Mouse (Mus musculus): Measurements from ENCODE around the gene Otud3. TPM values are rescaled to one million over a fixed set of nuclear protein-coding genes. Genes with fewer than 3 reads are reported as not detected.
"Not testable (repeated sequence)": the region's sequence is repeated elsewhere in the genome, so short reads cannot be mapped to it uniquely, and the experiment has no call there.

The Otud3 gene
- polyA plus RNA-seq, 1 experiment from 2014 or later = 2.3 TPM

DNA sequence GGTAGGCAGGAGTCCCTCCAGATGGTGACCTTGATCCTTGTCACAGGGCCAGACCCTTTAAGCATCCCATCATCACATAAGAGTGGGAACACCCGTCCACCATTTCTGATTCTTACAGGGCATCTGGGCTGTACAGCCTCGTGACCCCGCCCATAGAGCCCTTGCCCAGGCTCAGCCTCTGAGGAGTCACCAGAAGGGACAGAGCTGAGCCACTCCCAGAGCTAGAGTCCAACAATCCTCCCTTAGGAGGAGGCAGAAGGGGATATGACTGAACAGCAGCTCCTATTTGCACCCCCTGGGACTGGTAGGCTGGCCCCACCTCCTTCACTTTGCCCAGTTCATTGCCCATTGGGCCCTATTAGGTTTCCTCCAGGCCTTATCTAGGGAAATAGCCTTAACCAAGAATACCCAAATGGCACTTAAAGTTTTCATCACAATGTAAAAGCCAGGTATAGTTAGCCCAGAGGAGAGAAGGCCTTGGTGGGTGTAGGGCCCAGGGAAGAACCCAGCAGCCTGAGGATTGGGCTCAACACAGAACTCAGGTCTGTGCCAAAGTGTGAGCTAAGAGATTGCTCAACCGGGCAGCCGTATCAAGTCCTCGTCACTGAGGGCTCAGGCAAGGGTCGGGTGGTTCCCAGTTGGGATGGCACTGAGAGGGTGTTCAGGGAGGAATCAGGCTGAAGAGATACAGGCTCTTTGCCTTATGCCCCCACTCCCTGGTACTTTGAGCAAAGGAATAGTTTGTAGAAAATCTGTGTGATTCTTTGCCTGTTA, 32.7 kb downstream of the Otud3 start:
- peaks cover 4% of the 10 kb centered on the region; the same call in 1 of the 2 replicates for H3K4me1 ChIP-seq (ENCODE audit: control insufficient read depth, insufficient read depth, low read length)
- H3K4me2 ChIP-seq (ENCODE audit: low read length) = no peak overlapping the region
- no peak overlapping the region for H3K27ac ChIP-seq (ENCODE audit: low read length)
- H3K36me3 ChIP-seq (ENCODE audit: control insufficient read depth, insufficient read depth, low read length) = no peaks in the 10 kb centered on the region
- no peaks in the 10 kb centered on the region; the same call in 1 of the 2 replicates for H3K27me3 ChIP-seq (ENCODE audit: control insufficient read depth, insufficient read depth, low read depth, low read length)
- H3K4me3 ChIP-seq (ENCODE audit: low read depth, low read length) = no peak overlapping the region
- ATAC-seq = no peak
- H3K9ac ChIP-seq (ENCODE audit: low read depth, low read length) = no peak overlapping the region
- WGBS = 86% methylated on average over 7 of the region's 7 CpGs
- H3K9me3 ChIP-seq (replicated peaks; ENCODE audit: control insufficient read depth, low read length, poor library complexity, severe bottlenecking) = no peaks in the 10 kb centered on the region

DNA sequence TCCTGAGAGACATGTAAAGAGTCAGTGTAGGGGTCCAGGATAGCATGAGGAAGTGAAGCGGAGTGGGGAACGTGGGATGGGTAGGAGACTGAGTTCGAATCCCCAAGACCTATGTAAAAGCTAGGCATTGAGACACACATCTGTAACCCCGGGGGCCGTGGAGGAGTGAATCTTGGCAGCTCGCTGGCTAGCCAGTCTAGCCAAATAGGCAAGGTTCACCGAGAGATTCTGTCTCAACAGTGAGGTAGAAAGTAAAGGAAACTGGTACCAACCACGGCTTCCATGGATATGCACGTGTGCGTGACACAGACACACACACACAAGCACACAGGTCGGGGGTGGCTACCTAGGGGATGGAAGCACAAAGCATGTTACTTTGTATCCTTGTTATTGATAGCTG, 33.9 kb downstream of the Otud3 start:
- H3K27me3 ChIP-seq (ENCODE audit: control insufficient read depth, insufficient read depth, low read depth, low read length) = no peaks in the 10 kb centered on the region; the same call in 1 of the 2 replicates
- no peak overlapping the region for H3K4me3 ChIP-seq (ENCODE audit: low read depth, low read length)
- no peaks in the 10 kb centered on the region for H3K9me3 ChIP-seq (replicated peaks; ENCODE audit: control insufficient read depth, low read length, poor library complexity, severe bottlenecking)
- no peak overlapping the region for H3K9ac ChIP-seq (ENCODE audit: low read depth, low read length)
- no peak overlapping the region for H3K4me2 ChIP-seq (ENCODE audit: low read length)
- H3K27ac ChIP-seq (ENCODE audit: low read length) = no peak overlapping the region
- no peaks in the 10 kb centered on the region for H3K36me3 ChIP-seq (ENCODE audit: control insufficient read depth, insufficient read depth, low read length)
- 88% methylated on average over 11 of the region's 11 CpGs for WGBS
- no peak for ATAC-seq
- peaks cover 4% of the 10 kb centered on the region; the same call in 1 of the 2 replicates for H3K4me1 ChIP-seq (ENCODE audit: control insufficient read depth, insufficient read depth, low read length)

DNA sequence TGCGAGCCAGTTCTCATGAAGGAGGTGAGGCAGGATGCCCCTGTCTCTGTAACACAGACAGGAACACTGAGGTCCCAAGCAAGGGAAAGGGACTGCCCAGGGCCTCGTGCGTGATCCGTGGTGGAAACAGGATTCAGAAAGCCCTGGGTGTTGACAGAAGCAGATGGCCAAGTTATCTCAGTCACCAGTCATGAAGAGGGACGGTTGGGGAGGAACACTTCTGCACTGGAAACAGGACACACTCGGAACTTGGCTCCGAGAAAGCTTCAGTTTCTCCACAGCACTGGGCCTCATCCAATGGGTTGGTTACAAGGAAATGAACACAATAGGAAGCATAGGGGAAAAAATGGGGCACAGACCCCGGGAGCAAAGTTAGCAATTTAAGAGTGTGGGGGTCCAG, 35.0 kb downstream of the Otud3 start:
- H3K27me3 ChIP-seq (ENCODE audit: control insufficient read depth, insufficient read depth, low read depth, low read length) = no peaks in the 10 kb centered on the region; the same call in 1 of the 2 replicates
- WGBS = 73% methylated on average over 8 of the region's 8 CpGs
- H3K4me2 ChIP-seq (ENCODE audit: low read length) = no peak overlapping the region
- H3K36me3 ChIP-seq (ENCODE audit: control insufficient read depth, insufficient read depth, low read length) = no peaks in the 10 kb centered on the region
- no peak for ATAC-seq
- no peak overlapping the region for H3K27ac ChIP-seq (ENCODE audit: low read length)
- H3K4me1 ChIP-seq (ENCODE audit: control insufficient read depth, insufficient read depth, low read length) = peaks cover 4% of the 10 kb centered on the region; the same call in 1 of the 2 replicates
- H3K9me3 ChIP-seq (replicated peaks; ENCODE audit: control insufficient read depth, low read length, poor library complexity, severe bottlenecking) = no peaks in the 10 kb centered on the region
- no peak overlapping the region for H3K9ac ChIP-seq (ENCODE audit: low read depth, low read length)
- H3K4me3 ChIP-seq (ENCODE audit: low read depth, low read length) = no peak overlapping the region

DNA sequence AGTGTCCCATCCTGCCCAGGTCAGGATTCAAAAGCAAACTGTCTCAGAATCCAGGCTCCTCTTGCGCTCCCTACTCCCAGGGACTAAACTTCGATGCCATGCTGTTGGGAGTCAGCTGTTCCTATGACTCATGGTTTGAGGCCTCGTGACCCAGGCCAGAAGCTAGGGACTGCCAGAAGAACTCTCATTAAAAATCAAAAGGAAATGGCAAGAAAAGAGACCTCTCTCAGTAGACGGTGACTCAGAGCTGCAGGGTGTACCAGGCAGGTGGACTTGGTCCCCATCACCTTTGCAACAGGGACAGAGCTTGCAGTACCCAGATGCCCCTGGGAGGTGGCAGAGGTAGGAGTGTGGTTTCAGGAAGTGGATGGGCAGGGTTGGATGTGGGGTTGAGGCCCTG, 36.0 kb downstream of the Otud3 start, which contains the start of gene Pla2g2e:
Gene Pla2g2e, plus strand, starts transcription at position 212 of the 400 bp plus-strand sequence.
- 85% methylated on average over 4 of the region's 4 CpGs for WGBS

DNA sequence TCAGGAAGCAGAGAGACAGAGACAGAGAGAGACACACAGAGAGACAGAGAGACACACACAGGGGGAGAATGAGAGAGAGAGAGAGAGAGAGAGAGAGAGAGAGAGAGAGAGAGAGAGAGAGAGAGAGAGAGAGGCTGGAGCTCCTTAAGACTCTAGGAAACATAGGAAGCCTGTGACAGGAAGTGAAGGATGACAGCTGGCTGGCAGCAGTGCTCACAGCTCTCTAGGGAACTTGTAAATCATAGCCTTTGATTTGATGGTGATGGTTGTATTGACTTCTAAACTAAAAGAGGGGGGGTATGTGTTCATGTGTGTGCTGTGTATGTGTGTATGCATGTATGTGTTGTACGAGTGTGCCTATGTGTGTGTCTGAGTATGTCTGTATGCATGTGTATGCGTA, 37.8 kb downstream of the Otud3 start:
- no peaks in the 10 kb centered on the region for H3K27me3 ChIP-seq (ENCODE audit: control insufficient read depth, insufficient read depth, low read depth, low read length)
- no peak overlapping the region for H3K4me3 ChIP-seq (ENCODE audit: low read depth, low read length)
- H3K4me2 ChIP-seq (ENCODE audit: low read length) = no peak overlapping the region
- no peak overlapping the region for H3K9ac ChIP-seq (ENCODE audit: low read depth, low read length)
- H3K36me3 ChIP-seq (ENCODE audit: control insufficient read depth, insufficient read depth, low read length) = no peaks in the 10 kb centered on the region
- no peak for ATAC-seq
- no peaks in the 10 kb centered on the region for H3K4me1 ChIP-seq (ENCODE audit: control insufficient read depth, insufficient read depth, low read length)
- H3K27ac ChIP-seq (ENCODE audit: low read length) = no peak overlapping the region
- WGBS = 98% methylated on average over 2 of the region's 2 CpGs
- no peaks in the 10 kb centered on the region for H3K9me3 ChIP-seq (replicated peaks; ENCODE audit: control insufficient read depth, low read length, poor library complexity, severe bottlenecking)

More for the DNA sequence above, 36.0 kb downstream of the Otud3 start, which contains the start of gene Pla2g2e:
- Histone ChIP-seq H3K9ac (ENCODE audit: low read depth, low read length) (no peak within 1 kb of the TSS), H3K27me3 (ENCODE audit: control insufficient read depth, insufficient read depth, low read depth, low read length) (no peaks in the 10 kb centered on the region; the same call in 1 of the 2 replicates), H3K4me2 (ENCODE audit: low read length) (no peak within 1 kb of the TSS), H3K4me3 (ENCODE audit: low read depth, low read length) (no peak within 1 kb of the TSS), H3K27ac (ENCODE audit: low read length) (no peak within 1 kb of the TSS), H3K36me3 (ENCODE audit: control insufficient read depth, insufficient read depth, low read length) (no peaks in the 10 kb centered on the region), H3K4me1 (ENCODE audit: control insufficient read depth, insufficient read depth, low read length) (peaks cover 4% of the 10 kb centered on the region; the same call in 1 of the 2 replicates), H3K9me3 (replicated peaks; ENCODE audit: control insufficient read depth, low read length, poor library complexity, severe bottlenecking) (no peaks in the 10 kb centered on the region)
- no peak for ATAC-seq

DNA sequence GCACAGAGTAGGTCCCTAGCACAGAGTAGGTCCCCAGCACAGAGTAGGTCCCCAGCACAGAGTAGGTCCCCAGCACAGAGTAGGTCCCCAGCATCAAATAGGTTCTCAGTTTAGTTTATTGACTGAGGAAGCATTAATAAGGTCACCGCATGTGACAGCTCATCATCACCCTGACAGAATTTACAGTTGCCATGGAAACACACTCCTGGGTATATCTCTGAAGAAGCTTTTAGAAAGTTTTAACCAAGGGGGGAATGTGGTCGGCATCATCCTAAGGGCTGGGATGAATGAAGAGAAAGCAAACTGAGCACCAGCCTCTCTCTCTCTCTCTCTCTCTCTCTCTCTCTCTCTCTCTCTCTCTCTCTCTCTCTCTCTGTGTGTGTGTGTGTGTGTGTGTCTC, 38.5 kb downstream of the Otud3 start:
- not testable (repeated sequence) for H3K4me3 ChIP-seq (ENCODE audit: low read depth, low read length); H3K4me2 ChIP-seq (ENCODE audit: low read length); H3K4me1 ChIP-seq (ENCODE audit: control insufficient read depth, insufficient read depth, low read length); H3K36me3 ChIP-seq (ENCODE audit: control insufficient read depth, insufficient read depth, low read length); H3K9ac ChIP-seq (ENCODE audit: low read depth, low read length); H3K27me3 ChIP-seq (ENCODE audit: control insufficient read depth, insufficient read depth, low read depth, low read length); ATAC-seq; H3K27ac ChIP-seq (ENCODE audit: low read length); H3K9me3 ChIP-seq (replicated peaks; ENCODE audit: control insufficient read depth, low read length, poor library complexity, severe bottlenecking)
- WGBS = 70% methylated on average over 2 of the region's 2 CpGs

DNA sequence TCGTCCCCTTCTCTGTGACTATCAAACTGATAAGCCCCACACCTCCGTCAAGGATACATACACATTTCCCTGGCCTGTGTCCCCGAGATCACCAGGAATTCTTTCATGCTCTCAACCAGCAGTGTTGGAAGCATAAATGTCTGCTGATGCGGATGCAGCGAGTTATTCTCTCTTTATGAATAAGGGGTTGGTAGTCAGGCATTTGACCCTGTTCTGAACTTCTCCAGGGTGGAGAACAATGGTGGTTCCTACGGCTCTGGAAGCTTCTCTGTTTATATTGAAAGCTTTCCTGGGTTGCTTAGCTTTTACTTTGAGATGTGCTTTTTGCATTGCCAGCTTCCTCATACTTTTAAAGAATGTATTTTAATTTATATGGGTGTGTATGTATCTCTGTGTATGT, 39.9 kb downstream of the Otud3 start, which contains the start of gene Gm13030:
Gene Gm13030, minus strand, starts transcription at position 101 of the 400 bp plus-strand sequence.
- Histone ChIP-seq H3K4me1 (ENCODE audit: control insufficient read depth, insufficient read depth, low read length) (no peaks in the 10 kb centered on the region), H3K9me3 (replicated peaks; ENCODE audit: control insufficient read depth, low read length, poor library complexity, severe bottlenecking) (no peaks in the 10 kb centered on the region), H3K27ac (ENCODE audit: low read length) (no peak within 1 kb of the TSS), H3K9ac (ENCODE audit: low read depth, low read length) (no peak within 1 kb of the TSS), H3K4me2 (ENCODE audit: low read length) (no peak within 1 kb of the TSS), H3K36me3 (ENCODE audit: control insufficient read depth, insufficient read depth, low read length) (no peaks in the 10 kb centered on the region), H3K27me3 (ENCODE audit: control insufficient read depth, insufficient read depth, low read depth, low read length) (no peaks in the 10 kb centered on the region), H3K4me3 (ENCODE audit: low read depth, low read length) (no peak within 1 kb of the TSS)
- 86% methylated on average over 6 of the region's 6 CpGs for WGBS
- ATAC-seq = no peak

DNA sequence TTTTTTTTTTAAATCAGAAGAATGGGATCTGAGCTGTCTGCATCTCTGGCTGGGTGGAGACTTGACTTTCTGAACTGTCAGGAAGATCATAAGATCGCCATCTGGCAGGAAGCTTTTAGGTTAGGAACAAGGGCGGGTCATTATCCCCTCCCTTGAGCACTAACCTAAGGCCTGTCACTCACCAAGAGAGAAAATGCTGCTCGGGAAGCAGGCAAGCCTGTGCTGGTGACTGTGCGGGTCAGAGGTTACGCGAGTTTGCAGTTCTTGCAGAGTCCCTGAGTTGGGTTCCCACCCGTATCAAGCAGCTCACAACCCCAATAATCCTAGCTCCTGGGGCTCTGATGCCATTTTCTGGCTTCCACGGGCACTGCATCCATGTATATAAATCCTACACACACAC, 45.1 kb downstream of the Otud3 start:
- Histone ChIP-seq H3K9ac (ENCODE audit: low read depth, low read length) (no peak overlapping the region), H3K4me2 (ENCODE audit: low read length) (no peak overlapping the region), H3K9me3 (replicated peaks; ENCODE audit: control insufficient read depth, low read length, poor library complexity, severe bottlenecking) (no peaks in the 10 kb centered on the region), H3K36me3 (ENCODE audit: control insufficient read depth, insufficient read depth, low read length) (no peaks in the 10 kb centered on the region), H3K27ac (ENCODE audit: low read length) (no peak overlapping the region), H3K4me3 (ENCODE audit: low read depth, low read length) (no peak overlapping the region), H3K4me1 (ENCODE audit: control insufficient read depth, insufficient read depth, low read length) (no peaks in the 10 kb centered on the region), H3K27me3 (ENCODE audit: control insufficient read depth, insufficient read depth, low read depth, low read length) (no peaks in the 10 kb centered on the region)
- no peak for ATAC-seq
- 53% methylated on average over 8 of the region's 8 CpGs for whole genome bisulfite sequencing

DNA sequence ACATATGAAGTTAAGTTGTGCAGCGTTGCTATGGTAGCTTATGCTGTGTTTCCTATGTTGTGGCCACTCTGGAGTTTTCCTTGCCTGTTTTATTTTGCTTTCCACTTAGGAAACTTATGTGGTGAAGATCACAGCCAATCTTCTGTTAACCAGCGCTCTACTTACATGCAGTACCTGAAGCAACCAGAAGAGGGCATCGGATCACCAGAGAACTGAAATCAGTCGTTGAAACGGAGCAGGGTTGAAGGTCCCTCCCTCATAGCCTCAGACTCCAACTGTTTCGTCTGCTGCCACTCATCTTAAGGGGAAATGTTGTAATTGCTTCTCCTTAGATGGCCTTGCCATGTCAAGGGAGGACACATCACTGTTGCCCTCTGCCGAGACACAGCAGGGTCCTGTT, 47.3 kb downstream of the Otud3 start:
- ATAC-seq = no peak
- Histone ChIP-seq H3K4me1 (ENCODE audit: control insufficient read depth, insufficient read depth, low read length) (no peaks in the 10 kb centered on the region), H3K27me3 (ENCODE audit: control insufficient read depth, insufficient read depth, low read depth, low read length) (no peaks in the 10 kb centered on the region), H3K27ac (ENCODE audit: low read length) (no peak overlapping the region), H3K4me3 (ENCODE audit: low read depth, low read length) (no peak overlapping the region), H3K9me3 (replicated peaks; ENCODE audit: control insufficient read depth, low read length, poor library complexity, severe bottlenecking) (no peaks in the 10 kb centered on the region), H3K36me3 (ENCODE audit: control insufficient read depth, insufficient read depth, low read length) (no peaks in the 10 kb centered on the region), H3K4me2 (ENCODE audit: low read length) (no peak overlapping the region), H3K9ac (ENCODE audit: low read depth, low read length) (no peak overlapping the region)
- WGBS = 15% methylated on average over 7 of the region's 7 CpGs
